Mouse (Mus musculus) limb, embryonic 15.5 days (tissue): ENCODE measurements at regions not wholly inside any gene's neighbourhood (a gene's known extent, or its start where the extent isn't known, plus 50 kb on each side); places are given as distances from the start of the nearest gene placed in this dataset.
A peak's percentile ranks its signal among the peaks of the same experiment; 100 is the strongest.

Experiments
- ATAC-seq: fragments of 200-750 bp; cut with Nextera tagmentation; 2 replicates; pipeline ENCODE4 v1.8.0; 2017; ENCODE audit warnings: low read depth, moderate TSS enrichment; ENCODE audit not compliant: insufficient number of reproducible peaks, low FRiP score, low TSS enrichment
- H3K27ac ChIP-seq: fragments of 300-500 bp; sonication (generic); 2 replicates; pipeline ENCODE4 v1.5.1; 2015; ENCODE audit warnings: moderate library complexity, mild to moderate bottlenecking, inconsistent platforms
- H3K27me3 ChIP-seq: fragments of 300-500 bp; sonication (generic); 2 replicates; pipeline ENCODE4 v1.6.1; 2015; ENCODE audit warnings: inconsistent platforms
- H3K36me3 ChIP-seq: fragments of 300-500 bp; sonication (generic); 2 replicates; pipeline ENCODE4 v1.6.1; 2015; ENCODE audit warnings: inconsistent platforms
- H3K4me1 ChIP-seq: fragments of 300-500 bp; sonication (generic); 2 replicates; pipeline ENCODE4 v1.6.1; 2015; ENCODE audit warnings: inconsistent platforms
- H3K4me2 ChIP-seq: fragments of 300-500 bp; sonication (generic); 2 replicates; pipeline ENCODE4 v1.6.1; 2015; ENCODE audit warnings: mild to moderate bottlenecking, inconsistent platforms
- H3K4me3 ChIP-seq: fragments of 300-500 bp; sonication (generic); 2 replicates; pipeline ENCODE4 v1.5.1; 2015; ENCODE audit warnings: mild to moderate bottlenecking, inconsistent platforms
- H3K9ac ChIP-seq: fragments of 300-500 bp; sonication (generic); 2 replicates; pipeline ENCODE4 v1.6.1; 2015; ENCODE audit warnings: inconsistent platforms
- H3K9me3 ChIP-seq: fragments of 300-500 bp; sonication (generic); 2 replicates; pipeline ENCODE4 v1.6.1; 2016; ENCODE audit warnings: inconsistent platforms
- WGBS: fragments of 180-500 bp; shearing (Covaris S2); methylation state at CpG from one replicate; pipeline ENCODE4 v1.1.7; 2015; 5-methylcytosine and 5-hydroxymethylcytosine counted together

- no peaks in the 10 kb centered on the region for H3K27me3 ChIP-seq
- 42% methylated on average over 6 of the region's 6 CpGs for WGBS
- no peak overlapping the region for H3K4me3 ChIP-seq
- no peaks in the 10 kb centered on the region for H3K9me3 ChIP-seq
- no peak for ATAC-seq
- H3K36me3 ChIP-seq = no peaks in the 10 kb centered on the region
- no peak overlapping the region for H3K4me2 ChIP-seq
- no peaks in the 10 kb centered on the region for H3K4me1 ChIP-seq
- no peak overlapping the region for H3K27ac ChIP-seq
- H3K9ac ChIP-seq = no peak overlapping the region
These were observed 85.0 kb upstream of the Pcdh18 start for GRCm38 (mm10) chr3:49842119-49842518.

- H3K36me3 ChIP-seq = no peaks in the 10 kb centered on the region
- no peak overlapping the region for H3K4me3 ChIP-seq
- no peaks in the 10 kb centered on the region for H3K27me3 ChIP-seq
- H3K27ac ChIP-seq = no peak overlapping the region
- H3K4me2 ChIP-seq = no peak overlapping the region
- no peak for ATAC-seq
- no peaks in the 10 kb centered on the region for H3K4me1 ChIP-seq
- no peaks in the 10 kb centered on the region for H3K9me3 ChIP-seq
- WGBS = 48% methylated on average over 10 of the region's 10 CpGs
- H3K9ac ChIP-seq = no peak overlapping the region
These were observed 83.5 kb upstream of the Pcdh18 start for GRCm38 (mm10) chr3:49840448-49841156.

GRCm38 (mm10) chr3:49814401-49814800 is 57.3 kb upstream of the Pcdh18 start:
- no peak overlapping the region for H3K27ac ChIP-seq
- no peaks in the 10 kb centered on the region for H3K27me3 ChIP-seq
- WGBS = 68% methylated on average over 5 of the region's 5 CpGs
- no peaks in the 10 kb centered on the region for H3K4me1 ChIP-seq
- no peaks in the 10 kb centered on the region for H3K36me3 ChIP-seq
- H3K9me3 ChIP-seq = no peaks in the 10 kb centered on the region
- no peak for ATAC-seq
- H3K9ac ChIP-seq = no peak overlapping the region
- no peak overlapping the region for H3K4me2 ChIP-seq
- H3K4me3 ChIP-seq = no peak overlapping the region

- Histone ChIP-seq H3K27me3 (no peaks in the 10 kb centered on the region), H3K27ac (peak overlapping the region; percentile 73), H3K9ac (no peak overlapping the region), H3K36me3 (no peaks in the 10 kb centered on the region), H3K9me3 (no peaks in the 10 kb centered on the region), H3K4me2 (no peak overlapping the region), H3K4me3 (no peak overlapping the region), H3K4me1 (peaks cover 8% of the 10 kb centered on the region; the same call in 1 of the 2 replicates)
- 11% methylated on average over 5 of the region's 5 CpGs for WGBS
- ATAC-seq = no peak
These were observed 50.6 kb upstream of the Pcdh18 start for GRCm38 (mm10) chr3:49807721-49808120.

- H3K4me2 ChIP-seq = no peak overlapping the region
- H3K27me3 ChIP-seq = no peaks in the 10 kb centered on the region
- H3K4me3 ChIP-seq = no peak overlapping the region
- H3K9me3 ChIP-seq = no peaks in the 10 kb centered on the region
- ATAC-seq = no peak
- WGBS = 5% methylated on average over 1 of the region's 1 CpGs
- H3K36me3 ChIP-seq = no peaks in the 10 kb centered on the region
- H3K27ac ChIP-seq = peak overlapping the region; percentile 73
- H3K9ac ChIP-seq = no peak overlapping the region
- H3K4me1 ChIP-seq = peaks cover 8% of the 10 kb centered on the region; the same call in 1 of the 2 replicates
These were observed 50.2 kb upstream of the Pcdh18 start for GRCm38 (mm10) chr3:49807280-49807679.
